Mouse (Mus musculus) forelimb bud, embryonic 11.5 days (tissue): ENCODE data around the gene Rps6kc1.
A peak's percentile ranks its signal among the peaks of the same experiment; 100 is the strongest.

Experiments used
- DNase-seq: peaks from one replicate; pipeline ENCODE4 v3.0.0-alpha.2; 2012; ENCODE audit warnings: low read depth, low spot score

Rps6kc1 gene

GRCm38 (mm10) chr1:190675455-190675854, 236.1 kb downstream of the Rps6kc1 start:
- no peak for DNase-seq

GRCm38 (mm10) chr1:190669099-190669498, 242.5 kb downstream of the Rps6kc1 start:
- peak; percentile 38 for DNase-seq

GRCm38 (mm10) chr1:190667821-190668220, 243.7 kb downstream of the Rps6kc1 start:
- no peak for DNase-seq

- DNase-seq, result no peak
Measured at GRCm38 (mm10) chr1:190667326-190667725, 244.2 kb downstream of the Rps6kc1 start.

GRCm38 (mm10) chr1:190665490-190665875, 246.1 kb downstream of the Rps6kc1 start:
- no peak for DNase-seq

GRCm38 (mm10) chr1:190664767-190665489, 246.6 kb downstream of the Rps6kc1 start:
- DNase-seq, result no peak

- DNase-seq, result no peak
Measured at GRCm38 (mm10) chr1:190663996-190664395, 247.6 kb downstream of the Rps6kc1 start.

GRCm38 (mm10) chr1:190662736-190663135, 248.8 kb downstream of the Rps6kc1 start:
- no peak for DNase-seq

- DNase-seq, result no peak
Measured at GRCm38 (mm10) chr1:190661764-190662163, 249.8 kb downstream of the Rps6kc1 start.

- no peak for DNase-seq
Measured at GRCm38 (mm10) chr1:190661249-190661648, 250.3 kb downstream of the Rps6kc1 start.

GRCm38 (mm10) chr1:190659722-190660502, 251.7 kb downstream of the Rps6kc1 start:
- DNase-seq, result no peak

GRCm38 (mm10) chr1:190658266-190658665, 253.3 kb downstream of the Rps6kc1 start:
- no peak for DNase-seq

GRCm38 (mm10) chr1:190656089-190656488, 255.5 kb downstream of the Rps6kc1 start:
- DNase-seq, result no peak

- no peak for DNase-seq
Measured at GRCm38 (mm10) chr1:190655651-190656050, 255.9 kb downstream of the Rps6kc1 start.

GRCm38 (mm10) chr1:190655081-190655480, 256.5 kb downstream of the Rps6kc1 start:
- no peak for DNase-seq

GRCm38 (mm10) chr1:190654694-190655001, 256.9 kb downstream of the Rps6kc1 start:
- no peak for DNase-seq

- no peak for DNase-seq
Measured at GRCm38 (mm10) chr1:190653989-190654693, 257.4 kb downstream of the Rps6kc1 start.

- DNase-seq, result no peak
Measured at GRCm38 (mm10) chr1:190653081-190653480, 258.5 kb downstream of the Rps6kc1 start.
